Mouse (Mus musculus): ENCODE data around the gene Prcd.

The Prcd gene

DNA sequence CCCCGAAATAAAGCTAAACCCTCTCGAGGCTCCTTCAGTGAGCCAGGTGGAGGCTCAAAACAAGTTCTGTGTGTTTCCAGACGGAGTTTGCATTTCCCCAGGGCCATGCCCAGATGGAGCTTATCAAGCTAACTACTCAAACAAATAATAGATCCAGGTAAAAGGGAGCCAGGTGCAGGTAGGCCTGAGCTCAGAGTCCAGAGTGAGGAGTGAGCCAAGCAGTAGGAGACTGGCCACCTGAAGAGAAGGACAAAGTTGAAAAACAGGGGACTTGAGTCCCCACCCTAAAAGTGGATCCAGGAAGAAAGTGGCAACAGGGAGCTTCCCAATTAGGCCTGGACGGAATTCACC is 40.5 kb downstream of the Prcd start:
- DNase-seq: no peak

DNA sequence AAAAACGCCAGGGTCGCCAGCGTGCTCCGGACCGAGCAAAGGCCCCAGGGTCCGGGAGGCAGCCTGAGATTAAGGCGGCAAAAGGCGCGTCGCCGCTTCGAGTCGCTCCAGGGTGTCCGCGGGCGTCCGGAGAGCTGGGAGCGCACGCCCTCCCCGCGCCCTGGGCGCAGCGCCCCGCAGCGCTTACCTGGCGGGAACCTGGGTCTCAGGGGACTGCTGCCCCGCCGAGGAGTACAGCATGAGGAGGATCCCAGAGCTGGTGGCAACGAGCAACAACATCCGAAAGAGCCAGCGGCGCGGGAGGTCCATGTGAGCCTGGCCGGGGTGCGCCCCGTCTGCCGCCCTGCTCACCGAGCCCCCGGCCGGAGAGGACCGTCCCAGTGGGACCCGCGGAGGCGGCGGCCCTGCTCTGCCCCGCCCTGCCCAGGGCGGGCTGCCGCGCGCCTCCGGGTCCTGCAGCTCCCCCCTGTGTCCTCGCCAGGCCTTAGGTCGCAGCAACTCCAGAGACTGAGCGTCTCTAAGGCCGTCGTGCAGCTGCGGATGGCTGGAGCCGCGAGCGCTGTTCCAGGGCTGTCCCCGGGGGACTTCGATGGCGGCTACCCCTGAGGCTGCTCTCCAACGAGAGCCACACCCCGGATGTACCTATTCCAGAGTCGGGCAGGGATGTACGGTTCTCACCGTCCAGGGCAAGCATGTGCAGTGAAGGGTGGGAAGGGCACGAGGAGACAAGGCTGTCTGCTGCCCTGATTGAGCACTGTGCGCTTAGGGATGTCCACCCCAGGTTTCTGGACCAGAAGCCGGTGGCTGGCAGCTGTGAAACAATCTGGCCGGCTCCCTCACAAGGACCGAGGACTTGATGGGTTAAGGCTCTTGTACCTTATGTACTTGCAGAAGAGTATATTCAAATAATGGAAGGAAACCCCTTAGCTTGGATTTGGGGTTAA is 41.2 kb downstream of the Prcd start:
- DNase-seq: no peak

DNA sequence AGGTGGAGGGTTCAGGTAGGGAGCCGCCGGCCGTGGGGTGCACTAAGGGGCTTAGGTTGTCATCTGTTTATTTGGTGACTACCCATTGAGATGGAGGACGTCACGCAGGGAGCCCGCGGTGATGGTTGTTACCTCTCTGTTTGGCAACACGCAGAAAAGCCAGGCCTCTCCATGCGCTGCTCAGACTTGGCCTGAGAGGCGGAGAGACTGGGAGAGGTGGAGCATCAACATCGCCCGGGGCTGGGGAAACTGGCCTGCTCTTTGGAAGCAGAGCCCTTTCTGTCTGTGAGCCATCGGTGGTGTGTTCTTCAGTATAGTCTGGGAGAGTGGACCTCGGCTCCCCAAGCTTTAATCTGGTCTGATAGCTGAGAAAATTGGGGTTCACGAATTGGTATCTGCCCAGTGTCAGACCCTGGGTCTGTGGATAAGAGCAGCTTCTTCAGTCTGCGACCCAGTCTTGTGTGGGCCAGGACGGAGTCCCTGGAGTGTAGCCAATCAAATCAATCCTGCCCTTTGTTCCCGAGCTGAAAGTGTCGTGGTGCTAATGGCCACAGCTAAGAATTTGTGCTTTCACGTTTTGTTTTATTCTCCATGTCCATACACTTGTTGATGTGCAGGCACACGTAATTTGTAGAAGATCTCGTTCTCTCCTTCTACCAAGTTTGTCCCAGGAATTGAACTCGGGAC is 42.0 kb downstream of the Prcd start:
- no peak for DNase-seq

DNA sequence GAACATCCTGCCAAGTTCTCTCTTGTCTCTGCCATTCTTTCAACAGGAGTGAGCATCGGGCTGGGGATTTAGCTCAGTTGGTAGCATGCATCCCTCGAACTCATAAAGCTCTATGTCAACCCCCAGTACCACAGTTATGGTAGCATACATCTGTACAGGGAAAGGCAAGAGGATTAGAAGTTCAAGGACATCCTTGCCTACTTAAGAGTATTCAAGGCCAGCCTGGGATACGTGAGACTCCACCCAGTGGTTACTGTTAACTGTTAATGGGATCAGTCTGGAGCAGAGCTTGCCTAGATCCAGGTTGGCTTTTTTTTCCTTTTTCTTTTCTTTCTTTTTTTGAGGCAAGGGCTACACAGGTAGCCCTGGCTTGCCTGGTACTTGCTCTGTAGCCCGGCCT is 43.1 kb downstream of the Prcd start:
- DNase-seq: no peak

DNA sequence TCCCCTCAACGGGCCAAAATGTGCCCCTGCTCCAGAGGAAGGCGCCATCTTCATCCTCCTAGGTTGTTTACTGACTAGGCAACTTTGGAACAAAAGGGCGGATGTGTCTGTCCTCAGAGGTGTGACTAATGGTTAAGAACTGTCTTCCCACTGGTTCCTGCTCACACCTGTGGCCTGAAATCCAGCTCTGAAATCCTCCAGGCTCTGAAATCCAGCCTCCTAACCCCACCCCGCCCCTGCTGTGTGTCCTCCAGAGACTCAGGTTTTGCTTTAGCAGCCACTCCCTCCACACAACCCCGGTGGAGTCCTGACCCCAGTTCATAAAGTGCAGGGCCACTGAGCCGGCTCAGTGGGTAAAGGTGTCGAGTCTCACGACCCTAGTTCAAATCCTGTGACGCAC is 44.2 kb downstream of the Prcd start:
- DNase-seq: no peak

DNA sequence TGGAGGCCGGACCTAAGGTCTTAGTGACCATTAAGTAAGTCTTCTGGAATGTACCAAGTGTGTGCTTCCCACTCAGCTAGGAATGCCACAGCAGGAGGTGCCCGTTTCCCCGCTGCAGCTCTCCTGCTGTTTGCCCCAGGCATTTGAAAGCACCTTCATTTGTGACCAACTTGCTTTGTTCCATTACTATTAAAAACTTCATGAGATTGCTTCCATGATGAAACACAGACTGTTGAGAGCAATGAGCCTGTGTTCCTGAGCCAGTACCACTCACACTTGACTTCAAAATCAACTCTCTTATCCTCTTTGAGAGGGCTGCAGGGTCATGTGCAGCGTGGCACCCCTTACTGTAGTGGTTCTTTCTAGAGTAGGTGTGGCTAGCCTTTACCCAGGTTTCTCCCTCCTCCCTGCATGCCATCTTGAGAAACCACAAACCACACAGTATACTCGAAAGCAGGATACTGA is 48.1 kb downstream of the Prcd start:
- DNase-seq: no peak

DNA sequence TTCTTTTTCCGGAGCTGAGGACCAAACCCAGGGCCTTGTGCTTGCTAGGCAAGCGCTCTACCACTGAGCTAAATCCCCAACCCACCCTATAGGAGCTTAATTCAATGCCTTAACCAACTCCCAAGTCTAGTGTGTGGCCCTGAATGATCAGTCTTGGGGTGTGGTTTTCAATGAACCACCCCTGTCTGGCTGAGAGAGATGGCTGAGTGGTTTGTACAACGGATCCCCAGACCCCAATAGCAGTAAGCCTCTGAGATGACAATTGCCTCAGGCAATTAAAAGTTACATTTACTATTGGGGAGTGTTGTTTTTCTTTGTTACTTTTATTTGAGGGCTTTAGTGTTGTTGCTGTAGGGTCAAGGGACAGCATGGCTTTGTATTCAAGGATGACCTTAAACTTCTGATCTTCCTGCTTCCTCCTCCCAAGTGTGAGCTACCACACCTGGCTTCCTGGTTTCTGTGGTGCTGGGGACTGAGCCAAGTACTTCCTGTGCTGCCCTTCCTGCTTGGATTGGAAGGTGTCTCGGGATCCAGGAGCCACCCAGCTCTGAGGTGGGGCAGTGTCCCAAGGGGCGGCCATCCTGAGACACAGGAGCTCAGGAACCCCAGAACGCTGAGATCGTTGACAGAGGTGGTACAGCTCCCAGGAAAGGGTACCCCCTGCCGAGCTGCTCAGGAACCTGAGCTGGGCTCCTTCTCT is 51.2 kb downstream of the Prcd start:
- no peak for DNase-seq

DNA sequence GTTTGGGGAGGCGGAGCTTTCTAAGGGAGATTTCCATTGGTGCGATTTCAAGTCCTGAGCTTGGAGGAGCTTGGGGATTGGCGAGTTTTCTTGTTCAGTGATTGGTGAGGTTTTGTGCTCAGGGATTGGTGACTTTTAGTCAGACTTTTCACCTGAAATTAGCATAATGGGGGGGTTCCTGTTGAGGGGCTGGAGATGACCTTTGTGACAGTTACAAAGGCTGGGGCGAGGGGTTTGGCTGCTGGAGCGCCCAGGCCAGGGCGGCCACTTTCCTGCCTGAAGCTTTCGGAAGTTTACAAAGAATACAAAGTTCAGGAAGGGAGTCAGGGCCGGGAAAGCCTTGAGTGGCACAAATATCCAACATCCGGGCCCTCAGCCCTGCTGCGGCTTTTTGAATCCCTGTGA is 51.9 kb downstream of the Prcd start:
- DNase-seq: no peak

DNA sequence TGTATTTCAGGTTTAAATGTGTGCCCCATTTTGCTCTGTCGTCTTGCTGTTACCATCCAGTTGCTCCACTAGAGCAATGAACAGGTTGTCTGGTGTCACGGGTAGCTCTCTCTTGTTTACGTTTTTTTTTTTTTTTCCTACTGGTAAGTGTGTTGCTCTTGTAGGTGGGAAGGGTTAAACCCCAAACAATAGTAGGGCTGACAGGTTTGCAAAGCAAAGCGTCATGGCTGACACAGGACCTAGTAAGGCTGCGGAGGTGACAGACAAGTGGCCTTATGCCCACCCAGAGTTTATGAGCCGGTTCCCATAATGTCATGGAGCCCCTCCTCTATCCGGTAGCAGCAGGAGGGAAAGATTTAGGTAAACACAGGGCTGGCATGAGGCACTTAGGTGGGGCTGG is 53.0 kb downstream of the Prcd start:
- DNase-seq: no peak

DNA sequence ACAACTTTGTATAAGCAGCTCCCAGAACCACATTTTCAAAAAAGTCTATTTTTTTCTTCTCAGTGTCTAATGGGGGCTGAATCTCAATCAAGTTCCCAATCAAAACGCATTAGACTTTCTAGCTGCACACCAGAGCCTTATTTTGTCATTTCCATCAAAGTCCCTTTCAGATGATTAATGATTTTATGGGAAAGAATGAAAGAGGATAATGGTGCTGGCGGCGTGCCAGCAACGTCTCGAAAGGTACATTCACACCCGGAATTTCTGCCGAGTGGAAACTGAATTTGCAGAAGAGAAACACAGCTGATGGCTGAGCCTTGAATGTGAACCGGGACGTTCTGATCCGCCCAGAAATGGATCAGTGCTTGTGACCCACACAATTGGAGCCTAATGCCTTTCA is 56.8 kb downstream of the Prcd start:
- no peak for DNase-seq

DNA sequence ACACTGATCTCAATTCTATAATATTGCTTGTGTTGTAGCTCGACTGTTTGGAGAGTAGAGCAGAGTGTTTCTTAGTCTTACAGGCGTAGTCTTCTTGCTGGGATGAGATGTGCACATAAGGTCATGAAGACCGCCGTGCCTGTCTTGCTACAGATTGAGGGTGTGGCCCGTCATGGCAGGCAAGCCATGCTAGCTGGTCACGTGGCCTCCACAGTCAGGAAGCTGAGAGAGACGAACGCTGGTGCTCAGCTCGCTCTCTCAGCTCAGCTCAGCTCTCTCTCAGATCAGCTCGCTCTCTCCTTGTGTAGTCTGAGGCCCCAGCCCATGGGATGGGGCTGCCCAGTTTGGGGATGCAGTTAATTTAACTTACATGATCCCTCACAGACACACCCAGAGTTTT is 57.5 kb downstream of the Prcd start:
- no peak for DNase-seq

DNA sequence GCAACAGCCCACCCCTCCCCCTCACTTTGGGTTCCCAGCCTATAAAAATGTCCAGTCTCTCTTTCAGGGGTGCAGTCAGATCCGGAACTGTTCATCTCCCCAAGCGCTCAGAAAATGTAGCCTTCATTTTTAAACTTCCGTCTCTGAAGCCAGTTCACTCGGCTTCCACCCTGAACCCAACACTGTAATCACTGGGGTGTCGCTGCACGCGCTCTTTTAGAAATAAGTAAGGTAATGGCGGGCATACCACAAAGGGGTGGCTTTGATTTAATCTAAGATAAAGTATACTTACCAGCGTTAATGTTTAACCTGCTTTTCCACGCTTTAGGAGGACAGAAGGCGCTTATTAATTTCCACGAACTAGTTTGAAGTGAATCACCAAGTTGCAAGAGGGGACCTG is 60.7 kb downstream of the Prcd start:
- no peak for DNase-seq

Data from liver (tissue).